Mouse (Mus musculus): ENCODE results near the gene Gm17535.
A peak's percentile ranks its signal among the peaks of the same experiment; 100 is the strongest.
"Not testable (repeated sequence)": the region's sequence is repeated elsewhere in the genome, so short reads cannot be mapped to it uniquely, and the experiment has no call there.

Gene Gm17535

DNA sequence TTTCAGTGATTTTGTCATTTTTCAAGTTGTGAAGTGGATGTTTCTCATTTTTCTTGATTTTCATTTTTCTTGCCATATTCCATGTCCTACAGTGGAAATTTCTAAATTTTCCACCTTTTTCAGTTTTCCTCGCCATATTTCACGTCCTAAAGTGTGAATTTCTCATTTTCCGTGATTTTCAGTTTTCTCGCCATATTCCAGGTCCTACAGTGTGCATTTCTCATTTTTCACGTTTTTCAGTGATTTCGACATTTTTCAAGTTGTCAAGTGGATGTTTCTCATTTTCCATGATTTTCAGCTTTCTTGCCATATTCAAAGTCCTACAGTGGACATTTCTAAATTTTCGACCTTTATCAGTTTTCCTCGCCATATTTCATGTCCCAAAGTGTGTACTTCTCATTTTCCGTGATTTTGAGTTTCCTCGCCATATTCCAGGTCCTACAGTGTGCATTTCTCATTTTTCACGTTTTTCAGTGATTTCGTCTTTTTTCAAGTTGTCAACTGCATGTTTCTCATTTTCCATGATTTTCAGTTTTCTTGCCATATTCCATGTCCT, 9.4 kb upstream of the Gm17535 start, which contains the start of gene Gm10717:
Gene Gm10717 (plus strand): TSS at position 506 of the 556 bp plus-strand sequence.
- not testable (repeated sequence) for DNase-seq

DNA sequence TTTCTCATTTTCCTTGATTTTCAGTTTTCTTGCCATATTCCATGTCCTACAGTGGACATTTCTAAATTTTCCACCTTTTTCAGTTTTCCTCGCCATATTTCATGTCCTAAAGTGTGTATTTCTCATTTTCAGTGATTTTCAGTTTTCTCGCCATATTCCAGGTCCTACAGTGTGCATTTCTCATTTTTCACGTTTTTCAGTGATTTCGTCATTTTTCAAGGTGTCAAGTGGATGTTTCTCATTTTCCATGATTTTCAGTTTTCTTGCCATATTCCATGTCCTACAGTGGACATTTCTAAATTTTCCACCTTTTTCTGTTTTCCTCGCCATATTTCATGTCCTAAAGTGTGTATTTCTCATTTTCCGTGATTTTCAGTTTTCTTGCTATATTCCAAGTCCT, 8.7 kb upstream of the Gm17535 start:
- peak; percentile 37 for DNase-seq

DNA sequence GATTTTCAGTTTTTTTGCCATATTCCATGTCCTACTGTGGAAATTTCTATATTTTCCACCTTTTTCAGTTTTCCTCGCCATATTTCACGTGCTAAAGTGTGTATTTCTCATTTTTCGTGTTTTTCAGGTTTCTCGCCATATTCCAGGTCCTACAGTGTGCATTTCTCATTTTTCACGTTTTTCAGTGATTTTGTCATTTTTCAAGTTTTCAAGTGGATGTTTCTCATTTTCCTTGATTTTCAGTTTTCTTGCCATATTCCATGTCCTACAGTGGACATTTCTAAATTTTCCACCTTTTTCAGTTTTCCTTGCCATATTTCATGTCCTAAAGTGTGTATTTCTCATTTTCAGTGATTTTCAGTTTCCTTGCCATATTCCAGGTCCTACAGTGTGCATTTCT, 8.3 kb upstream of the Gm17535 start:
- not testable (repeated sequence) for DNase-seq

DNA sequence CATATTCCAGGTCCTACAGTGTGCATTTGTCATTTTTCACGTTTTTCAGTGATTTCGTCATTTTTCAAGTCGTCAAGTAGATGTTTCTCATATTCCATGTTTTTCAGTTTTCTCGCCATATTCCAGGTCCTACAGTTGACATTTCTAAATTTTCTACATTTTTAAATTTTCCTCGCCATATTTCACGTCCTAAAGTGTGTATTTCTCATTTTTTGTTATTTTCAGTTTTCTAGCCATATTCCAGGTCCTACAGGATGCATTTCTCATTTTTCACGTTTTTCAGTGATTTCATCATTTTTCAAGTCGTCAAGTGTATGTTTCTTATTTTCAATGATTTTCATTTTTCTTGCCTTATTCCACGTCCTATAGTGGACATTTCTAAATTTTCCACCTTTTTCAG, 7.7 kb upstream of the Gm17535 start:
- not testable (repeated sequence) for DNase-seq

DNA sequence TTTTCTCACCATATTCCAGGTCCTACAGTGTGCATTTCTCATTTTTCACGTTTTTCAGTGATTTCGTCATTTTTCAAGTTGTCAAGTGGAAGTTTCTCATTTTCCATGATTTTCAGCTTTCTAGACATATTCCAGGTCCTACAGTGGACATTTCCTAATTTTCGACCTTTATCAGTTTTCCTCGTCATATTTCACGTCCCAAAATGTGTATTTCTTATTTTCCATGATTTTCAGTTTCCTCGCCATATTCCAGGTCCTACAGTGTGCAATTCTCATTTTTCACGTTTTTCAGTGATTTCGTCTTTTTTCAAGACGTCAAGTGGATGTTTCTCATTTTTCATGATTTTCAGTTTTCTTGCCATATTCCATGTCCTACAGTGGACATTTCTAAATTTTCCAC, 7.2 kb upstream of the Gm17535 start:
- DNase-seq, result not testable (repeated sequence)

DNA sequence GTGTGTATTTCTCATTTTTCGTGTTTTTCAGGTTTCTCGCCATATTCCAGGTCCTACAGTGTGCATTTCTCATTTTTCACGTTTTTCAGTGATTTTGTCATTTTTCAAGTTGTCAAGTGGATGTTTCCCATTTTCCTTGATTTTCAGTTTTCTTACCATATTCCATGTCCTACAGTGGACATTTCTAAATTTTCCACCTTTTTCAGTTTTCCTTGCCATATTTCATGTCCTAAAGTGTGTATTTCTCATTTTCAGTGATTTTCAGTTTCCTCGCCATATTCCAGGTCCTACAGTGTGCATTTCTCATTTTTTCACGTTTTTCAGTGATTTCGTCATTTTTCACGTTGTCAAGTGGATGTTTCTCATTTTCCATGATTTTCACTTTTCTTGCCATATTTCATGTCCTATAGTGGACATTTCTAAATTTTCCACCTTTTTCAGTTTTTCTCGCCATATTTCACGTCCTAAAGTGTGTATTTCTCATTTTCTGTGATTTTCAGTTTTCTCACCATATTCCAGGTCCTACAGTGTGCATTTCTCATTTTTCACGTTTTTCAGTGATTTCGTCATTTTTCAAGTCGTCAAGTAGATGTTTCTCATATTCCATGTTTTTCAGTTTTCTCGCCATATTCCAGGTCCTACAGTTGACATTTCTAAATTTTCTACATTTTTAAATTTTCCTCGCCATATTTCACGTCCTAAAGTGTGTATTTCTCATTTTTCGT, 5.0 kb upstream of the Gm17535 start:
- DNase-seq, result not testable (repeated sequence)

DNA sequence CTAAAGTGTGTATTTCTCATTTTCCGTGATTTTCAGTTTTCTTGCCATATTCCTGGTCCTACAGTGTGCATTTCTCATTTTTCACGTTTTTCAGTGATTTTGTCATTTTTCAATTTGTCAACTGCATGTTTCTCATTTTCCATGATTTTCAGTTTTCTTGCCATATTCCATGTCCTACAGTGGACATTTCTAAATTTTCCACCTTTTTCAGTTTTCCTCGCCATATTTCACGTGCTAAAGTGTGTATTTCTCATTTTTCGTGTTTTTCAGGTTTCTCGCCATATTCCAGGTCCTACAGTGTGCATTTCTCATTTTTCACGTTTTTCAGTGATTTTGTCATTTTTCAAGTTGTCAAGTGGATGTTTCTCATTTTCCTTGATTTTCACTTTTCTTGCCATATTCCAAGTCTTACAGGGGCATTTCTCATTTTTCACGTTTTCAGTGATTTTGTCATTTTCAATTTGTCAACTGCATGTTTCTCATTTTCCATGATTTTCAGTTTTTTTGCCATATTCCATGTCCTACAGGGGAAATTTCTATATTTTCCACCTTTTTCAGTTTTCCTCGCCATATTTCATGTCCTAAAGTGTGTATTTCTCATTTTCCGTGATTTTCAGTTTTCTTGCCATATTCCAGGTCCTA, 3.6 kb upstream of the Gm17535 start:
- not testable (repeated sequence) for DNase-seq

DNA sequence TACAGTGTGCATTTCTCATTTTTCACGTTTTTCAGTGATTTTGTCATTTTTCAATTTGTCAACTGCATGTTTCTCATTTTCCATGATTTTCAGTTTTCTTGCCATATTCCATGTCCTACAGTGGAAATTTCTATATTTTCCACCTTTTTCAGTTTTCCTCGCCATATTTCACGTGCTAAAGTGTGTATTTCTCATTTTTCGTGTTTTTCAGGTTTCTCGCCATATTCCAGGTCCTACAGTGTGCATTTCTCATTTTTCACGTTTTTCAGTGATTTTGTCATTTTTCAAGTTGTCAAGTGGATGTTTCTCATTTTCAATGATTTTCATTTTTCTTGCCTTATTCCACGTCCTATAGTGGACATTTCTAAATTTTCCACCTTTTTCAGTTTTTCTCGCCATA, 2.2 kb downstream of the Gm17535 start, which contains the start of gene Gm10715:
Gene Gm10715 (plus strand): TSS at position 301 of the 400 bp plus-strand sequence.
- not testable (repeated sequence) for DNase-seq

DNA sequence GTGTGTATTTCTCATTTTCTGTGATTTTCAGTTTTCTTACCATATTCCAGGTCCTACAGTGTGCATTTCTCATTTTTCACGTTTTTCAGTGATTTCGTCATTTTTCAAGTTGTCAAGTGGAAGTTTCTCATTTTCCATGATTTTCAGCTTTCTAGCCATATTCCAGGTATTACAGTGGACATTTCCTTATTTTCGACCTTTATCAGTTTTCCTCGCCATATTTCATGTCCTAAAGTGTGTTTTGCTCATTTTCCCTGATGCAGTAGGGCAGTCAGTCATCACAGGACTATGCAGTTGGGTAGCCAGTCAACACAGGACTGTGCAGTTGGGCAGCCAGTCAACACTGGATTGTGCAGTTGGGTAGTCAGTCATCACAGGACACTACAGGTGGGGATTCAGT, 3.8 kb downstream of the Gm17535 start:
- DNase-seq, result not testable (repeated sequence)
